Mouse (Mus musculus): ENCODE results near the gene Nectin1. TPM values are rescaled to one million over a fixed set of nuclear protein-coding genes. Genes with fewer than 3 reads are reported as not detected.

The Nectin1 gene
- polyA plus RNA-seq, 1 experiment from 2014 or later = 8.2 TPM

GRCm38 (mm10) chr9:43796841-43797740 lies 53.3 kb downstream of the Nectin1 start:
- H3K4me2 ChIP-seq (replicated peaks; ENCODE audit: low read depth, low read length) = no peak overlapping the region
- no peak for TF ChIP-seq EP300 (IDR thresholded peaks at IDR 0.05)
- no peak for TF ChIP-seq CTCF (IDR thresholded peaks at IDR 0.05)
- H3K36me3 ChIP-seq (ENCODE audit: insufficient read depth, low read length) = peaks cover 6% of the 10 kb centered on the region; the same call in 1 of the 2 replicates
- whole genome bisulfite sequencing = 76% methylated on average over 11 of the region's 11 CpGs
- no peaks in the 10 kb centered on the region for H3K4me1 ChIP-seq (ENCODE audit: insufficient read depth, low read depth, low read length)
- H3K27ac ChIP-seq (ENCODE audit: low read length) = no peak overlapping the region
- H3K9ac ChIP-seq (replicated peaks; ENCODE audit: low read depth) = no peak overlapping the region
- DNase-seq (ENCODE audit: low spot score) (no peak), ATAC-seq (peak; percentile 25)
- H3K9me3 ChIP-seq (ENCODE audit: low read length) = no peaks in the 10 kb centered on the region
- H3K27me3 ChIP-seq (replicated peaks; ENCODE audit: insufficient read depth, low read length) = no peaks in the 10 kb centered on the region
- H3K4me3 ChIP-seq (ENCODE audit: low read depth, low read length) = no peak overlapping the region

- ATAC-seq = no peak
- WGBS = 57% methylated on average over 7 of the region's 7 CpGs
- no peak for DNase-seq (ENCODE audit: low spot score)
These were observed 54.0 kb downstream of the Nectin1 start for GRCm38 (mm10) chr9:43797746-43798145.

DNA sequence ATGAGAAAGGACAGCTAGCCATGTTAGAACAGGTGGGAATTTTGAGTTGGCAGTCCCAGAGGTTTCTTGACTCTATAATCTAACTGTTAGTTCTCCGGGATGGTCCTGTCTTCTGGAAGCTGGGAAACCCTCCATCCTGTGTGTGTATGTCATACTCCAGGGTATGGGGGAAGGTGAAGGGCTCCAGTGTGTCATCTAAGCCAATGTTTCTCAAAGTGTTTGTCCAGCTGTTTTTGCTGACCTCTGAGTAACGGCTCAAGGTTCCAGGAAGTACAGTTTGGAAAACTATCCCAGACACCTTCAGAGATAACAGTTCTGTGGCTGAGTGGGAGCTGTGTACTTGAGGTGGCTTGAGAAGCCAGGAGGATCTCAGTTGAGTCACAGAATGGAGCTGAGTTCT lies 56.7 kb downstream of the Nectin1 start:
- Histone ChIP-seq H3K9me3 (ENCODE audit: low read length) (no peaks in the 10 kb centered on the region), H3K36me3 (ENCODE audit: insufficient read depth, low read length) (peaks cover 1% of the 10 kb centered on the region; the same call in 1 of the 2 replicates), H3K4me1 (ENCODE audit: insufficient read depth, low read depth, low read length) (no peaks in the 10 kb centered on the region), H3K9ac (replicated peaks; ENCODE audit: low read depth) (no peak overlapping the region), H3K4me2 (replicated peaks; ENCODE audit: low read depth, low read length) (no peak overlapping the region), H3K4me3 (ENCODE audit: low read depth, low read length) (no peak overlapping the region), H3K27me3 (replicated peaks; ENCODE audit: insufficient read depth, low read length) (no peaks in the 10 kb centered on the region), H3K27ac (ENCODE audit: low read length) (no peak overlapping the region)
- DNase-seq (ENCODE audit: low spot score) = no peak
- TF ChIP-seq EP300 (IDR thresholded peaks at IDR 0.05) = no peak
- TF ChIP-seq CTCF (IDR thresholded peaks at IDR 0.05) = no peak
- 59% methylated on average over 2 of the region's 2 CpGs for WGBS
- no peak for ATAC-seq

More at GRCm38 (mm10) chr9:43797746-43798145, 54.0 kb downstream of the Nectin1 start:
- no peaks in the 10 kb centered on the region for H3K4me1 ChIP-seq (ENCODE audit: insufficient read depth, low read depth, low read length)
- no peak overlapping the region for H3K27ac ChIP-seq (ENCODE audit: low read length)
- no peaks in the 10 kb centered on the region for H3K9me3 ChIP-seq (ENCODE audit: low read length)
- H3K9ac ChIP-seq (replicated peaks; ENCODE audit: low read depth) = no peak overlapping the region
- H3K36me3 ChIP-seq (ENCODE audit: insufficient read depth, low read length) = peaks cover 6% of the 10 kb centered on the region; the same call in 1 of the 2 replicates
- H3K4me3 ChIP-seq (ENCODE audit: low read depth, low read length) = no peak overlapping the region
- no peaks in the 10 kb centered on the region for H3K27me3 ChIP-seq (replicated peaks; ENCODE audit: insufficient read depth, low read length)
- TF ChIP-seq CTCF (IDR thresholded peaks at IDR 0.05) = no peak
- no peak for TF ChIP-seq EP300 (IDR thresholded peaks at IDR 0.05)
- no peak overlapping the region for H3K4me2 ChIP-seq (replicated peaks; ENCODE audit: low read depth, low read length)

- no peak overlapping the region for H3K4me2 ChIP-seq (replicated peaks; ENCODE audit: low read depth, low read length)
- no peaks in the 10 kb centered on the region for H3K36me3 ChIP-seq (ENCODE audit: insufficient read depth, low read length)
- no peak overlapping the region for H3K27ac ChIP-seq (ENCODE audit: low read length)
- TF ChIP-seq CTCF (IDR thresholded peaks at IDR 0.05) = peak; percentile 94
- TF ChIP-seq EP300 (IDR thresholded peaks at IDR 0.05) = no peak
- H3K27me3 ChIP-seq (replicated peaks; ENCODE audit: insufficient read depth, low read length) = no peaks in the 10 kb centered on the region
- ATAC-seq (peak; percentile 74), DNase-seq (ENCODE audit: low spot score) (peak; percentile 63)
- no peak overlapping the region for H3K9ac ChIP-seq (replicated peaks; ENCODE audit: low read depth)
- H3K9me3 ChIP-seq (ENCODE audit: low read length) = no peaks in the 10 kb centered on the region
- no peak overlapping the region for H3K4me3 ChIP-seq (ENCODE audit: low read depth, low read length)
- 30% methylated on average over 5 of the region's 5 CpGs for WGBS
- no peaks in the 10 kb centered on the region for H3K4me1 ChIP-seq (ENCODE audit: insufficient read depth, low read depth, low read length)
These were observed 58.1 kb downstream of the Nectin1 start for GRCm38 (mm10) chr9:43801911-43802310.

- Histone ChIP-seq H3K36me3 (ENCODE audit: insufficient read depth, low read length) (no peaks in the 10 kb centered on the region), H3K9me3 (ENCODE audit: low read length) (no peaks in the 10 kb centered on the region), H3K27me3 (replicated peaks; ENCODE audit: insufficient read depth, low read length) (no peaks in the 10 kb centered on the region), H3K27ac (ENCODE audit: low read length) (no peak overlapping the region), H3K4me3 (ENCODE audit: low read depth, low read length) (no peak overlapping the region), H3K4me1 (ENCODE audit: insufficient read depth, low read depth, low read length) (no peaks in the 10 kb centered on the region), H3K9ac (replicated peaks; ENCODE audit: low read depth) (no peak overlapping the region), H3K4me2 (replicated peaks; ENCODE audit: low read depth, low read length) (no peak overlapping the region)
- WGBS = 32% methylated on average over 6 of the region's 6 CpGs
- no peak for TF ChIP-seq EP300 (IDR thresholded peaks at IDR 0.05)
- TF ChIP-seq CTCF (IDR thresholded peaks at IDR 0.05) = no peak
- DNase-seq (ENCODE audit: low spot score) = no peak
- ATAC-seq = no peak
These were observed 63.8 kb downstream of the Nectin1 start for GRCm38 (mm10) chr9:43807565-43807964.

DNA sequence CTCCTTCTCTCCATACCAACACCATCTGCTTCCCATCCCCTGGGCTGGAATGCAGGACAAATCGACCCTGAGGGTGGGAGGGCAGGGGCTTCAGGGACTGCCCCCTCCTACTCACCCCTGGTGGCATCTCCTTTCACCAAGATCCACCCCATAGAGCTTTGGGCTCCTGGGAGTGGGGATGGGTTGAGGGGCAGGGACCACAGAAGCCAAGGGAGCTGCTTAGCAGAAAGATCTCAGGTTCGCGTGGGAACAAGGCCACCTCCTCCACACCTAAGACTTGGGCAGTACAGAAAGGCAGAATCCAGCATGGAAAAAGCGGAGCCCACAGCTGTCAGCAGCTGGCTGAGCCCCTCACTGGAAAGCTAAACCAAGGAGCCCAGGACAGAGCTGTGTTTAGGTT lies 64.3 kb downstream of the Nectin1 start:
- DNase-seq (ENCODE audit: low spot score) = no peak
- no peak overlapping the region for H3K27ac ChIP-seq (ENCODE audit: low read length)
- no peaks in the 10 kb centered on the region for H3K9me3 ChIP-seq (ENCODE audit: low read length)
- no peaks in the 10 kb centered on the region for H3K36me3 ChIP-seq (ENCODE audit: insufficient read depth, low read length)
- no peaks in the 10 kb centered on the region for H3K4me1 ChIP-seq (ENCODE audit: insufficient read depth, low read depth, low read length)
- no peak for ATAC-seq
- no peak overlapping the region for H3K4me2 ChIP-seq (replicated peaks; ENCODE audit: low read depth, low read length)
- WGBS = 23% methylated on average over 4 of the region's 4 CpGs
- no peak overlapping the region for H3K9ac ChIP-seq (replicated peaks; ENCODE audit: low read depth)
- H3K4me3 ChIP-seq (ENCODE audit: low read depth, low read length) = no peak overlapping the region
- H3K27me3 ChIP-seq (replicated peaks; ENCODE audit: insufficient read depth, low read length) = no peaks in the 10 kb centered on the region
- TF ChIP-seq CTCF (IDR thresholded peaks at IDR 0.05) = no peak
- no peak for TF ChIP-seq EP300 (IDR thresholded peaks at IDR 0.05)
